Mouse (Mus musculus) adrenal gland, postnatal 4 days (tissue): ENCODE measurements around the gene Trmt10b. TPM values are rescaled to one million over a fixed set of nuclear protein-coding genes. Genes with fewer than 3 reads are reported as not detected.

Experiments used
- DNase-seq, 2 experiments: peaks; one replicate each; pipeline ENCODE4 v3.0.0; 2021 to 2022; ENCODE audit warnings: low spot score in 2 of 2, mixed read lengths in 2 of 2
- long read RNA-seq, 2 experiments: library from polyadenylated mRNA; stranded (forward); transcript quantifications; one replicate each; pipeline ENCODE4 v2.0.0; 2021
- total RNA-seq, 2 experiments: library from RNA; stranded (reverse); gene quantifications; 2 replicates each; pipeline ENCODE4 v1.2.3; 2021

The Trmt10b gene
- total RNA-seq, result 10 to 100 TPM; 11.7 to 12.6 TPM
- long read RNA-seq, experiment 1, transcript Trmt10b-201 (9 exons, 2,064 nt), result major isoform, 12 of 19 reads
- long read RNA-seq, experiment 1, partial matches to known transcripts, result 1 of 19 reads
- long read RNA-seq, experiment 1, other reads (novel, unspliced or antisense), result 6 of 19 reads
- long read RNA-seq, experiment 2, transcript Trmt10b-201 (9 exons, 2,064 nt), result major isoform, 13 of 18 reads
- long read RNA-seq, experiment 2, partial matches to known transcripts, result 1 of 18 reads
- long read RNA-seq, experiment 2, other reads (novel, unspliced or antisense), result 4 of 18 reads

DNA sequence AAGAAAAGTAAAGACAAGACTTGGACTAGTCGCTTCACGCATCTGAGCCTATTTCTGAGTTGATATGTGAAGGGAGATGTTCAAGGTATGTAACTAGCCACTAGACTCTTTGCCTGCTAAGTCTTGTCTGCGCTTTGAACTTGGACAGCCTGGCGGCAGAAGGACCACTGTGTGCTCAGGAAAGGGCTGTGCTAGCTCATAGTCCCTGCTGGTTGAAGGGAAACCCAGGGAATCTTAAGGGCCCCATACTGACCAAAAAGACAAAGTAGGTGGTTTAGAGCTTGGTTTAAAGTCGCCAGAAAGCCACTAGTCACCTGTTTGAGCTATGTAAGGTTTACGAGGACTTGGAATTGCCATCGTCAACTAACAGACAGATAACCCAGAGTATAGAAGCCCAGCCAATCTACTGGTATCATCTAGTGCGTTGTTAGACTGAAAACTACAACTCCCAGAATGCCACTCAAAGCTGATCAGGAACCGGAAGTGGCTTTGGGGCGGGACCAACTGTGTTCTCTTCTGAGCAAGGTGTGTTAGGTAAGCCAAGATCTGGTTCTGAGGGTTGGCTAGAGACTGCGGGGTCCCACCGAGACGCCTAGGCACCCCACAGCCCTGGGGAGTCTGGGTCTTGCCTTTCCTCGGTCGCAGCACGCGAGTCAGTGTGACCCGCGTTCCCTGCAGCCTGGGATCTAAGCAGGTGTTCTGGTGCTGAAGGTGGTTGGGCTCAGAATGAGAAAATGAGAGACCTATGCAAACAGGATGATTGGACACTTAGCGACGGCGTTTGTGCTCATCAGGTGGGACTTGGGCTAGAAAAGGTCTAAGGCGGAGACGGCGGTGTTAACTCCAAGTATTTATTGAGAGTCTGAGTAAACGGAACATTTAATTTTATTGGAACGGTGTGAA, at the start of gene Trmt10b:
Gene Trmt10b (plus strand): TSS at position 466 of the 903 bp plus-strand sequence.
- DNase-seq, result no peak

DNA sequence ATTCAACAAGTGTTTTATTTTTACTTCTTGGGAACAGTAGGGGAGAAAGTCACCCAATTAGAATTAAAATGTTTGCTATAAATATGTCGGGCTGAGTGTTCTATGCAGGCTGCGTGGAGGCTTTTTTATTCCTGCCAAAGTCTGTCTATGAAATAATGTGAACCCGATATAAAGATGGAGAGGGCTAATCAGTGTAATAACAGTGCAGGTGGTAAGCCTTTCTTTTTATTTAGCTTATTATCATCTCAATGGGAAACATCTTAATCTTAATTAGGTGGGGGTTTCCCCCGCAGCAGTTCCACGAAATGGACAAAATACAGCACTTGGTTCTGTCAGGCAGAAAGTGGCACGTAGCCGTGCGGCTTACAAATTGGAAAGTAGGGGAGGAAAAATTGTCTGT, 45.7 kb upstream of the Trmt10b start:
- DNase-seq, result no peak

DNA sequence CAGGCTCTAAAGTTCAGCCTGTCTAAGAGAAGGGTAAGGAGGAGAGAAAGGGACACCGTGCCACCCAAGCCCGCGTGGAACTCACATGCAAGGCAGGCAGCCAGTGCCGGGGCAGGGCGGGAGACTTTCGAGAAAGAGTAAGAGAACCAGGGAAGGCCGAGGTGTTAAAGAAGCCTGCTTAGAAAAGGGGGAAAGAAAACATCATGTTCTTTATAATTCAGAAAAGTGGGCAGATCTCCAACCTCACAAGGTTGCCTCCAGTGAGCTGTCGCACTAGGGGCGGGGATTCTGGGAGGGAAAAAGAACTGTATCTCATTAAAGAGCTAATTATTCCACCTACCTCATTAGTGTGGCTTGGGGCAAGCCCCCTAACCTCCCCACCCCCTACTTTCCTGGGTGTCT, 44.1 kb upstream of the Trmt10b start:
- DNase-seq, result no peak

DNA sequence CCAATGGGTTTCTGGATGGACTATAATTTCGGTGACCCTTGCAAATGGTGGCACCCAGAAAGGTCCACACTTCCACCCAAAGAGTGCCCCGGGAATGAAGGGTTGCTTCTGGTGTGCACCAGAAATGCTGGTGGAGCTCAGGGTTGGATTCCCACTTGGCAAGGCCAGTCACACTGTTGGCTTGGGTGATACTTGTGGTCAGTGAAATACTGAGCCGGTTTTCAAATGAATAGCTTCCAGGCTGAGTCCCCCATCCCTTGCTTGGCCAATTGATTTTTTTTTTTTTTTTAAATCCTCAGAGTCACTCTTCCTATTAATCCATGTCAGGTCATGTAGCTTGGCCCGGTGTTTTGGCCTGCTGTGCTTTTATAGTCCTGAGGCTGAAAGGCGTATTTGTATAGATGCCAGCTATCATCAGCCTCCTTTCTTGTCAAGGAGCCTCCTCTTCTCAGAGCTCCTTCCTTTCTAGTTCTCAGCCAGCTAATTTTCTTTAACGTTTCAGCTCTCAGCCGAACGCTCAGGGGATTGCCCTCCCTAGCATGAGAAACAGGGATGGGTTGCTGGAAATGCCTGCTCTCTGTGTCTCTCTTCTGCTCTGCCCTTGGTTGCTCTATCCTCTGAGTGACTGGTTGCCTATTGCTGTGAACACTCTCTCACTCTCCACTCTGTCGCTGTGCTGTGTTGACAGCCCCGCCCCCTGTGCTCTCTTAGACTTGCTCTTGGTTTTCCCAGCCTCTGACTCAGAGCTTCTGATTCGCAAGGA, 42.9 kb upstream of the Trmt10b start:
- DNase-seq, result no peak

DNA sequence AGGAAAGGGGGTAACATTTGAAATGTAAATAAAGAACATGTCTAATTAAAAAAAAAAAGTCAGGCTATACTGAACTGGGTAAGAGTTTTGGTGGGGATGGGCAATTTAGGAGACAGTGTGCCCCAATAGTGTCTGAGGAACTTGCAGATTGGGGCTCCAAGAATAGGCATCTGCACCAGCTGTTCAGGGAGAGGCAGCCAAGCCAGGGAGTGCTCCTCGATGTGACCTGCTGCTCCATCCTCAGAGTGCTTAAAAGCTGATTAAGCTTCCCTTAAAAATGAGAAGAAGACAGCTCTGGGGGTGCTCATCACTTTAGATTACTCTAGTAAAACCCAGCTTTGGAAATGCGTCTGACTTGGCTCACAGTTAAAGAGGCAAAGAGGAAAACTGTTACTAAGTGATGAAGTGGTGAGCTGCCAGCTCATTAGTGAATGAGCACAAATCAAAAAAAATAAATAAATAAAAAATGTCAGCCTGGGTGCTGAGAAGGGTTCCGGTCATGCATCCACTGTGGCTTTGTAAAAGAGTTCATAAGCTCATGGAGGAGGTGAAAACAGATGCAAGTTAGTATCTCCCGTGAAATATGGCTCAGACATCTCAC, 37.6 kb upstream of the Trmt10b start:
- no peak for DNase-seq

DNA sequence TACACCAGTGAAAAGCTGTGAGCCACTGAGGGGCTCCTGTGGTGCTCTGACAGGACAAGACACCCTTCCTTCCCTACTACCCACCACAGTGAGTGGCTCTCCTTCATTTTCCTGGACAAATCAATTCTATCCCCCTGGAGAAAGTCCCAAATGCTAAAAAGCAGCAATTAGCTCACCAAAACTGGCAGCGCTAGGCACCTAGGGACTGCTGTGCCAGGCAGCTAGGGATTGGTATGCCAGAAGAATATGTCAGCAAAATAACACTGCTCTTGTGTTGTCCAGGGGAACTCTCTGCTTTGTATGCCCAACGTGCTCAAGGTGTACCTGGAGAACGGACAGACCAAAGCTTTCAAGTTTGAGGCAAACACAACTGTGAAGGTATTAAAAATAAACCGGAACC, 35.4 kb upstream of the Trmt10b start:
- DNase-seq, result no peak

DNA sequence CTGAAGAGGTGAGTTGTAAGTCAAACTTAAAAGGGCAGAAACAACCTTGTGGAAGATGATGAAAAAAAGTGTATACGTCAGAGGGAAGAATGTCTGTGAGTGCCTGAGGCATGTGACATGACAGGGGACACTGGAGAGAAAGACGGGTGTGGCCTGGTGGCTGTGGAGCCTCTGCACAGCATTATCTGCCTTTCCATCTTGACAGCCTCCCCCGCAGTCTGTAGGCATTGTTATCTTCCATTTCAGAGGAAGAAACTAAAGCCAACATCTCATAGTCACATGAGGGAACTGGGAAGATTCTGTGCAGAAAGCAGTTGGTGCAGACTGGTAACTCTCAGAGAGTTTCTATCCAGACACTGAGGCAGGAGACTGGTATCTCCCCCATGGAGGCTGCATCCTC, 29.0 kb upstream of the Trmt10b start:
- DNase-seq, result no peak

DNA sequence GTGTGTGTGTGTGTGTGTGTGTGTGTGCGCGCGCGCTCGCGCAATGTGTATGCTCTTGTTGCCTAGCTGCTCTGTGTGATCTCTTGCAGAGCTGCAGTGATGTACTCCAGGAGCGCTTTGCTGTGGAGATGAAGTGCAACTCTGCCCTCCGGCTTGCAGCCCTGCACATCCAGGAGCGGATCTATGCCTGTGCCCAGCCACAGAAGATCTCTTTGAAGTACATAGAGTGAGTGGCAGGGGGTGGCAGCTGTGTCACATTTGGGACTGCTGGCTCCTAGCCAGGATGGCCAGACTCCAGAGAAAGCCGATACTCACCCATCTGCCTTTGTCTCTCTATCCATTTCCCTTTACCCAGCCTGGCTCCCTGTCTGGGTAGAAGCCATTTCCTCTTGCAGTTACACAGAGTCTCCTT, 25.9 kb upstream of the Trmt10b start:
- DNase-seq, result no peak

DNA sequence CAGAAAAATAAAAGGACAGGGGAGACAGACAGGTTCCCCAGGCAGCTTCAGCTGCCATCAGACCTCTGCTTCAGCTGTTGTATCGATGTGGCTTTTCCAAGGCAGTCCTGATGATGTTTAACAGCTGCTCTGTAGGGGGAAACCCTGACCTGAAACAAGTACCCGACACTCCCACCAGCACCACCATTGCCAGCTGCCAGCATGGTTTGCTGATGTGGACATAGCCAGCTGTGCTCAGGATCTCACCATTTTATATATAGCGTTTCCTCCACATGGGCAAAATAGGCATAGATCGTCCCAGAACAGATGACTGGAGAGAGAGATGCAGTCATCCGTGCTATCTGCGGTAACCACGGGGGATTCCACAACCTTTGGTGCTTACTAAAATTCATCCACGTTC, 21.2 kb upstream of the Trmt10b start:
- DNase-seq, result no peak

DNA sequence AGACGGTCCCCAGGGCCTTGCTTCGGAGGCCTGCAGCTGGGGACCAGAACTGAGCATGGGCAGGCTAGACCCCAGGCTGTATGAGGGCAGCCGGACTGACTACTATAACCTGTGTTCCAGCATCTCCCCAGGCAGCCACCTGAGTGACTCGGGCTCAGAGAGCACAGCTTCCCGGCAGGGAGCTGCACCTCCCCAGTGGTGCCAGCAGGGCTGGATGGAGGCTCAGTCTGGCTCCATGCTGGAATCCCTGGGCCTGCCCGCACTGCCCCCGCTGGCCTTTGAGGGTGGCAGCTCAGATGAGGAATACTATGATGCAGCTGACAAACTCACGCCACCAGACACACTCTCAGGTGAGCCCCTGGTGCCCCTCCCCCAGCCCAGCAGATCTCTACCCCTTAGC, 17.6 kb upstream of the Trmt10b start:
- DNase-seq, result no peak

DNA sequence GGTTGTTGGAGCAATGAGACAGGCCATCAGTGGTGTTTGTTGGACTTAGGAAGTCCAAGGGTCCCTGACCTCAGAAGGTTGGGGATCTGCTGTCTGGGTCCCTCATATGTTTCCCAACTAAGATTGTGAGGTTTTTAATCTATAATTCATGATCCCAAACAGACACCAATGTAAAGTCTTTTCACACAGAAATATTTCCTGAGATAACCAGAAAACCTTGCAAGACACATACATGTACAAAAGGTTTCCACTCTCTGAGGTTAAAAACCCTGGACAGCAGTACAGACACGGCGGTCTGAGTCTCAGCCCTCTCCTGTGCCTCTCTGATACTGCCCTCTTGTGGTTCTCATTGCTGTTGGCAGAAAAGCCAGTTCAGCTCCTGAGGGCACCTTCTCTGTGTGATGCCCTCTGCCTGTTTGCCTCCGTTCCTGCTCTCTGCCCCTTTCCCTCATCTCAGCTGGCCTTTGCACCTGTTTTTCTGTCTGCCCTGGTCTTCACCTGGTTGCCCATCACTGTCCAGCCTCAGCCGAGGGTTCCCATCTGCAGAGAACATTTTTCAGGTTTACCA, 16.9 kb upstream of the Trmt10b start:
- DNase-seq, result peak in 1 of 2 experiments; percentile 37

DNA sequence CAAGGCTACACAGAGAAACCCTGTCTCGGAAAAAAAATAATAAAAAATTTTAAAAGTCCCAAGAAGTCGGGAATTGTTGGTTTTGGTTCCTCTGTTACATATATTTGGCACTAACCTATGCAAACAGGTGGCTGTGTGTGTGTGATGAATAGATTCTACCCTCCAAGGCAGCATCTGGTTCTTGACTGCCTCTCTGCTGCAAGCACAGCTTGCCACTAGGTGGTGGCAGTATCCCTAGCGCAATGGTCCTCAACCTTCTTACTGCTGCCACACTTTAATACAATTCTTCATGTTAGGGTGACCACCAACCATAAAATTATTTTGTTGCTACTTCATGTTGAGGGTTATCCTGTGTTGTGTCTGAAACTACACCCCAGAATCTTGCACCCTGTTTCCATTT, 10.6 kb upstream of the Trmt10b start:
- DNase-seq, result no peak

DNA sequence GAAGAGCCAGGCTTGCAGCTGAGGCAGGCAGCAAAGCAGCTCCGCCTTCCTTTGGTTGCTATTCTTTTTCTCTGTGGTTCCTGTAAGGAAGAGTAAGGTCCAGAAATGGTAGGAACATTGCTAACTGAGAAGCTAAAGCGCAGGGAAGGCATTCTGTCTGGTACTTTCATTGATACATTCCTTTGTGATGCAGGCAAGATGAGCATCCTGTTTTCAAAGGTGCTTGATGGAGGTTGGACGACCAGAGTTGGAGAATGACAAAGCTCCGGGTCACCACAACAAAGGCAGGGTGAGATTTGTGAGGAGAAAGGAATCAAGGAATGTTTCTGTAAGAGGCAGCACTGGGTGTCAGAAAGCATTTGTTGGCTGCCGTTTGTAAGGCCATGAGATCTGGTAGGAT, 9.0 kb upstream of the Trmt10b start:
- DNase-seq, result no peak

DNA sequence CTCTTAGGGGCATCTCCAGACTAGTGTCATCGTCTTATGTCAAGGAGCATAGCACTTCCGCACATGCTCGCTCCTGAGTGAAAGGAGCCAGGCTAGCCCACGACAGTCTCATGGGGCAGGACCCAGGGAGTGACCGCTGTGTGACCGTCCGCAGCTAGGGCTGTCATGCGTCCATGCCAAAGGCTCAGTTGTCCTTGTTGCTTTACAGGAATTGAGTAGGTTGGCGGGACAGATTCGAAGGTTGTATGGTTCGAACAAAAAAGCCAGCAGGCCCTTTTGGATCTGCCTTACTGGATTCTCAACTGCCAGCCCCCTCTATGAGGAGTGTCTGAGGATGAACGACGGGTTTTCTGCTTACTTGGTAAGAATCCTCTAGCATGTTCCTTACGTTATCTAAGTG, 8.6 kb downstream of the Trmt10b start:
- DNase-seq, result no peak

DNA sequence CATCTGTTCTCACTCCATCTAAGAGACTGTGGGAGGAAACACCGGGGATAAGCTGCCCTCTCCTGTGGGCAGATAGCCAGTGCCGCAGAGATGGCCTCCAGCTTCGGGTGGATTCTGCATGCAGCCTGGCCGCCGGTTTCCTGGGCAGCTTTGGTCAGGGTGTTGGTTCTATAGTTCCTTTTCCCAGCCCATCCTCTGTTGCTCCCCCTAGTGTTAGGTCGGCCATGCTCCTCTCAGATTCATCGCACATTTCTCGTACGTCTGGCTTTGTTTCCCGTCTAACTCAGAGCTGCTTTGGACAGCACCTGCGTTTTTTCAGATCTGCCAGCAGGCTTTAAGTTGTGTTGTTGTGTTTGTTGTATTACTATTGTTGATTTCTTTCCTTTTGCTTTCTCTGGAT, 11.1 kb downstream of the Trmt10b start:
- DNase-seq, result no peak

DNA sequence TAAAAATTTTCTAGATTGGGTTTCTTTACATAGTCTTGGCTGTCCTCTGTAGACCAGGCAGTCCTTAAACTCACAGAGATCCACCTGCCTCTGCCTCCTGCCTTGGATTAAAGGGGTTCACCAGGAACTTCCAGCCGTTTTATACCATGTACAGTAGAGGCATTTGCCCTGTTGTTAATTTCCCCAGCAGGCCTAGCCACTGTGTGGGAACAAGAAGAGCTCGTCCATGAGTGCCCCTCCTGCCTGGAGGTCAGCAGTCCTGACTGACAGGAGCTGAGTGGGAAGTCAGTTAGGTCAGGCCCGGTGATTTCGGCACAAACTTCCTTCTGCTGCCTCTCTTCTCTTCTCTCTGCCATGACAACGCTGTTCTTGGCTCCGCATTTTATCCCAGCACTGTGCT, 11.7 kb downstream of the Trmt10b start:
- no peak for DNase-seq

DNA sequence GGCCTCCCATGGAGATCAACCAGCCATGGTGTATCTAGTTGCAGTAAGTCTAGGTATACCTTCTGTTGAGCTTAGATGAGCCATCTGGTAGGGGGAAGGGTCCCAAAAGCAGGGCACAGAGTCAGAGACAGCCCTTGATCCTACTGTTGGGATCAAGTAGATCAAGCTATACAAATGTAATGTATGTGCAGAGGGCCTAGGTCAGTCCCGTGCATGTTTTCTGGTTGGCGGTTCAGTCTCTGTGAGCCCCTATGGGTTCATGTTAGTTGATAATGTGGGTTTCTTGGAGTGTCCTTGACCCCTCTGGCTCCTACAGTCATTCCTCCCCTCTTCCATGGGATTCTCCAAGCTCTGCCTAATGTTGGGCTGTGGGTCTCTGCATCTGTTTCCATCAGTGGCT, 14.1 kb downstream of the Trmt10b start:
- DNase-seq, result no peak

DNA sequence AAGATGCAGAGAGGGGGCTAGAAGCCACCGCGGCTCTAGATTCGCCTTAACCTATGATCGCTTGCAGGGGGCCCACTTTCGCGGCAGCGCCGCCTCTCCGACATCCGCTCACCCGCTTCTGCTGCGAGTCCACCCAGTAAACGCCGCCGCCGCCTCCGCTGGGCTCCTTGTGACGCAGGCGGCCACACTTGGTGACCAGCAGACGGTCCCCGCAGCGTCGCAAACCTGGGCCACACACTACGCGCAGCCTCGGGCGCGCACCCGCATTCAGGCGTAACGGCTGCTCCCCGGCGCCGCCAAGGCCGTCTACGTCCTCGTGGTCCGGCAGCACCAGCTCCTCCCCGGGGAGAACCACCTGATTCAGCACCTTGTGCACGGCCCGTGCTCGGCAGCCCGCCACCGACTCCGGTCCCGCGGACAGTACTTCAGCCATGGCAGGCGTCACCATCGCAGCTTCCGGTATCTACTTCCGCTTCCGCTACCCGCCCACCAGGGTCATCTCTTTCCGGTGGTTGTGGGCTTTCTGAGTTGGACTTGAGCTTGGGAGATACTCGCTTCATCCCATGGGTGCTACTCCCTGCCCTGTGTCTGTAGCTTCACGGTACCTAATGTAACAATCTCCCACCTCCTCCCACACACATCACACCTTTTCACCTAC, 23.4 kb downstream of the Trmt10b start:
- peak; percentile 66 to 75 for DNase-seq

DNA sequence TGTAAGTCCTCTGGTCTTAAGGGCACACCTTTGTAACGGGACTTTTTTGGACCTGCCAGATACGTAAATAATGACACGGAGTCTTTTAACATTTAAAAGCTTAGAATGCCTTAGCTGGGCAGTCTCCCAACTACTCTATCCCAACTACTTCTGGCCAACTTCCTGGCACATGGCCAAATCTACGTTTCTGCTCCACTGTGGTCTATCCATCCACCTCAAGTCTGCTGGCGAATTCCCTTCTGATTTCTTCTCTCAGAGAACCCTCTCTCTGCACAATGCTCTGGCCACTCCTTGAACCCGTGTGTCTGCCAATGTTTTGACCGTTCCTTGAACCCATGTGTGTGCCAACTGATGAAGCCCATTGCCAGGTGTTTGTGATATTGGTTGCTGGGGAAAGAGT, 34.2 kb downstream of the Trmt10b start:
- DNase-seq, result no peak

DNA sequence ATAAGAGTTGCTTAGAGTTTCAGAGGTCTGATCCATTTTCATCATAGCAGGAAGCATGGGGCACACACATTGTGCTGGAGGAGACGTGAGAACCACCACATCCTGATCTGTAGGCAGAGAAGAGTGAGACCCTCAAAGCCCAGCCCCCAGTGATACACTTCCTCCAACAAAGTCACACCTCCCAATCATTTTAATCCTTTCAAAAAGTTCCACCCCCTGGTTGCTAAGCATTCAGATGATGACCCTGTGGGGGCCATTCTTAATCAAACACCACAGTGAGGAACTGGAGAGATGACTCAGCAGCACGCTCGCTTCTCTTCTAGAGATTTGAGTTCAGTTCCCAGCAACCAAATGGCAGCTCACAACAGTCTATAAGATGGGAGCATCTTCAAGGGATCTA, 35.5 kb downstream of the Trmt10b start:
- DNase-seq, result no peak

DNA sequence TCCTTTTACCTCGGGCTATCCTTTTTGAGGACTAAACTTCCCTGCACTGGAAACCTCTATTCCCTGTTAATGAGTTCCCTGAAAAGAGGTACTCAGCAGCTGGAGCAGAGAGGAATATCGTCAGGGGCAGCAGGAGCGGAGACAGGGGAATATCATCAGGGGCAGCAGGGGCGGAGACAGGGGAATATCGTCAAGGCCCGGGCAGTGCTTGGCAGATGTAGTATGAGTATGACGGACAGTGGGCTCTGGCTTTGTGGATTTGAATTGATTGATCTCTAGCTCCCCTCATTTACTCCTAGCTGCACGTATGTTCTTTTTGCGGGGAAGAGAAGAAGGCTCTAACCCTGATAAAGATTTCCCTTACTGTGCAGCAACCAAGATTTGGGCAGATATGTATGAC, 44.3 kb downstream of the Trmt10b start:
- DNase-seq, result no peak
